Mouse (Mus musculus) stomach, postnatal 0 days (tissue): Measurements from ENCODE around the gene Parvg. TPM values are rescaled to one million over a fixed set of nuclear protein-coding genes. Genes with fewer than 3 reads are reported as not detected.

Source experiments
- ATAC-seq: fragments of 200-750 bp; cut with Nextera tagmentation; 2 replicates; pipeline ENCODE4 v1.8.0; 2017; ENCODE audit not compliant: low FRiP score, low TSS enrichment
- DNase-seq: peaks from one replicate; pipeline ENCODE4 v3.0.0-alpha.2; 2016; ENCODE audit warnings: low spot score
- H3K27ac ChIP-seq: fragments of 300-500 bp; sonication (generic); replicated peaks from 2 replicates; pipeline ENCODE4 v1.5.1; 2014; ENCODE audit warnings: mild to moderate bottlenecking, control low read depth
- H3K27me3 ChIP-seq: fragments of 300-500 bp; sonication (generic); 2 replicates; pipeline ENCODE4 v1.6.1; 2014; ENCODE audit warnings: low read length; ENCODE audit not compliant: control insufficient read depth, insufficient read depth
- H3K36me3 ChIP-seq: fragments of 300-500 bp; sonication (generic); 2 replicates; pipeline ENCODE4 v1.6.1; 2014; ENCODE audit warnings: low read length, mixed read lengths; ENCODE audit not compliant: control insufficient read depth, insufficient read depth
- H3K4me1 ChIP-seq: fragments of 300-500 bp; sonication (generic); replicated peaks from 2 replicates; pipeline ENCODE4 v1.6.1; 2014; ENCODE audit warnings: antibody characterized with exemption; ENCODE audit not compliant: control insufficient read depth, insufficient read depth
- H3K4me2 ChIP-seq: fragments of 300-500 bp; sonication (generic); replicated peaks from 2 replicates; pipeline ENCODE4 v1.6.1; 2014; ENCODE audit warnings: low read depth, mild to moderate bottlenecking, control low read depth, moderate library complexity
- H3K4me3 ChIP-seq: fragments of 300-500 bp; sonication (generic); 2 replicates; pipeline ENCODE4 v1.5.1; 2014; ENCODE audit warnings: low read depth, low read length, control low read depth
- H3K9ac ChIP-seq: fragments of 300-500 bp; sonication (generic); 2 replicates; pipeline ENCODE4 v1.6.1; 2014; ENCODE audit warnings: mild to moderate bottlenecking, low read length, control low read depth, mixed read lengths
- H3K9me3 ChIP-seq: fragments of 300-500 bp; sonication (generic); 2 replicates; pipeline ENCODE4 v1.6.1; 2016; ENCODE audit warnings: low read length; ENCODE audit not compliant: control insufficient read depth
- CTCF ChIP-seq: IDR thresholded peaks from 2 replicates; pipeline ENCODE4 v1.5.1; 2016; ENCODE audit warnings: antibody characterized with exemption, low read depth, mild to moderate bottlenecking, moderate library complexity
- EP300 ChIP-seq: optimal IDR thresholded peaks from 2 replicates; pipeline ENCODE3; 2016; ENCODE audit warnings: antibody characterized with exemption
- WGBS: fragments of 180-500 bp; shearing (Covaris S2); extraction: QIAGEN DNeasy Blood & Tissue Kit; methylation state at CpG from one replicate; pipeline ENCODE4 v1.1.7; 2014; 5-methylcytosine and 5-hydroxymethylcytosine counted together
- polyA plus RNA-seq: library from polyadenylated mRNA; unstranded; fragments of >200 nt; fragmentation: Nextera tagmentation; extraction: Ambion mirVana; gene quantifications from 2 replicates; pipeline ENCODE4 v1.2.1, GENCODE M21; 2015

The Parvg gene
- polyA plus RNA-seq, 1 experiment from 2014 or later, result 1.3 TPM

GRCm38 (mm10) chr15:84385995-84386565 is 62.3 kb downstream of the Parvg start:
- TF ChIP-seq EP300, result no peak
- TF ChIP-seq CTCF, result no peak
- Histone ChIP-seq H3K36me3 (no peaks in the 10 kb centered on the region), H3K27ac (no peak overlapping the region), H3K9me3 (no peaks in the 10 kb centered on the region), H3K4me2 (no peak overlapping the region), H3K9ac (no peak overlapping the region), H3K27me3 (no peaks in the 10 kb centered on the region), H3K4me3 (no peak overlapping the region), H3K4me1 (no peaks in the 10 kb centered on the region)
- ATAC-seq (no peak), DNase-seq (no peak)
- 82% methylated on average over 8 of the region's 8 CpGs for WGBS

DNA sequence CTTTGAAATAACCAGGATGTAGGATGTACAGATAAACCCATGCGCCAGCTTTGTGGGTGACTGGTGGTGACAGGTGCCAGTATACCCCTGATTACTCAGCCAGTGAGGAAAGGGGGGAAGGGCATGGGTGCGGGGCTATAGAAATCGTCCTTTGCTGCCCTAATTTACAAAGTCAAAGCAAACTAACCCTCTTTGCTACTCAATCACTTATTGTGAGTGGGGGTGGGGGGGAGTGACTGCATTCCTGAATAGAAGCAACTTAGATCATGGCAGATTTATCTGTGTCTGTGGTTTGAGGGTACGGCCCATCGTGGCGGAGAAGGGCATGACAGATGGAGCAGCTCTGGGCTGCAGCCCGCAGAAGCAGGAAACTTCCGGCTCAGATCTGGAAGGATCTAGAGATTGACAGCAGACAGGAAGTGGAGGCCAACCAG is 64.9 kb downstream of the Parvg start:
- WGBS, result 78% methylated on average over 8 of the region's 8 CpGs
- DNase-seq, result no peak
- no peak for ATAC-seq
- Histone ChIP-seq H3K4me1 (no peaks in the 10 kb centered on the region), H3K9ac (no peak overlapping the region), H3K36me3 (no peaks in the 10 kb centered on the region), H3K27me3 (no peaks in the 10 kb centered on the region), H3K4me2 (no peak overlapping the region), H3K9me3 (no peaks in the 10 kb centered on the region), H3K27ac (no peak overlapping the region), H3K4me3 (no peak overlapping the region)
- TF ChIP-seq CTCF (no peak), EP300 (no peak)

- TF ChIP-seq EP300 (no peak), CTCF (no peak)
- ATAC-seq (no peak), DNase-seq (no peak)
- no peak overlapping the region for H3K9ac ChIP-seq
- H3K27me3 ChIP-seq, result no peaks in the 10 kb centered on the region
- no peaks in the 10 kb centered on the region for H3K9me3 ChIP-seq
- H3K27ac ChIP-seq, result no peak overlapping the region
- H3K4me2 ChIP-seq, result no peak overlapping the region
- H3K36me3 ChIP-seq, result no peaks in the 10 kb centered on the region
- 91% methylated on average over 4 of the region's 4 CpGs for WGBS
- H3K4me3 ChIP-seq, result no peak overlapping the region
- H3K4me1 ChIP-seq, result no peaks in the 10 kb centered on the region
Measured at GRCm38 (mm10) chr15:84392131-84392530, 68.3 kb downstream of the Parvg start.

Other genes with a start within 250 kb of the Parvg start
- 3.9 and 4.0 TPM in 2 replicates for gene Sult4a1, start 218.3 kb upstream of the Parvg start, polyA plus RNA-seq
- not detected in 2 replicates for gene Pnpla5, start 200.9 kb upstream of the Parvg start, polyA plus RNA-seq
- gene Pnpla3, start 156.2 kb upstream of the Parvg start, polyA plus RNA-seq, result 3.0 and 4.1 TPM in 2 replicates
- 92.3 and 97.4 TPM in 2 replicates for gene Samm50, start 131.8 kb upstream of the Parvg start, polyA plus RNA-seq
- 1.1 and 1.4 TPM in 2 replicates for gene Parvb, start 92.0 kb upstream of the Parvg start, polyA plus RNA-seq
- gene Shisal1, start 123.1 kb downstream of the Parvg start, polyA plus RNA-seq, result 0.82 and 1.1 TPM in 2 replicates
- gene Rtl6, start 233.8 kb downstream of the Parvg start, polyA plus RNA-seq, result 3.5 and 3.8 TPM in 2 replicates